Mouse (Mus musculus) adrenal gland, adult 18-20 months (tissue): ENCODE results near the gene Acsl5. TPM values are rescaled to one million over a fixed set of nuclear protein-coding genes. Genes with fewer than 3 reads are reported as not detected.

Experiments
- DNase-seq, 2 experiments: peaks; one replicate each; pipeline ENCODE4 v3.0.0; 2021 to 2022; ENCODE audit warnings: low spot score in 2 of 2
- total RNA-seq, 2 experiments: library from RNA; stranded (reverse); gene quantifications; 1 replicate in 1 of 2; 2 replicates in 1 of 2; pipeline ENCODE4 v1.2.3; 2021

Acsl5 gene
- total RNA-seq, 2 experiments from 2014 or later, result 265 to 297 TPM

DNA sequence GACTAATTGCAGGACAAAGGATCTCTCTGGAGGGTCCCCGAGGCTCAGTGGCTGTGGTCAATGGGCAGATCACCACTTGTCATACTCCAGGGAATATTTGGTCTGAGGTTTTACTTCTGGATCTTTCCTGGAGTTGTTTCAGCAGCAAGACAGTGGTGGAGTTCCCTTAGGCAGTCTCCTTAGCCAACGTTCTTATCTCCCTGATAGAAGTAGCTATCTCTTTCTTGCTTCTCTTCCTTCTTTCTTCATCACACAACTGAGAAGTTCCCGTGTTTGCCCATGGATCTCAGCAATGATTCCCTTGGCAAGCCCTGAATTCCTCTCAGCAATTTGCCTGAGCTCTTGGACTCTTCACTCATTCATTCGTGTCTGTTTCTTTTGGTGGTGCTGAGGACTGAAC is 24.4 kb downstream of the Acsl5 start:
- no peak for DNase-seq

DNA sequence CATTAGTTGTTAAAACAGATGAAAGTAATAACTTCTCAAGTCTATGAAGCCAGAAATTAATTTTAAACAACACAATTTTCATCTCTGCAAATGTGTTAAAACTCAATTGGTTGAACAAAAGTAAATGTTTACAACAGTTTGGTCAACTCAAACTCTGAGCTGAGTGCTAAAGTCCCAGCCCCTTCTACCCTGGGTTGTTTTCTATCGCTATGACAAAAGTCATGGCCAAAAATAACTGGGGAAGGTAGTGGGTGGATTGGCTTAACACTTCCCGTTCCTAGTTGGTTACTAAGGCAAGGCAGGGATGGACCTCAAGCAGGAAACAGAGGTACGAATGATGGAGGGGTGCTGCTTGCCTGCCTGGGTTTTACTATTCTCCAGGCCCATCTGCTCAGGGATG is 25.0 kb downstream of the Acsl5 start:
- no peak for DNase-seq

DNA sequence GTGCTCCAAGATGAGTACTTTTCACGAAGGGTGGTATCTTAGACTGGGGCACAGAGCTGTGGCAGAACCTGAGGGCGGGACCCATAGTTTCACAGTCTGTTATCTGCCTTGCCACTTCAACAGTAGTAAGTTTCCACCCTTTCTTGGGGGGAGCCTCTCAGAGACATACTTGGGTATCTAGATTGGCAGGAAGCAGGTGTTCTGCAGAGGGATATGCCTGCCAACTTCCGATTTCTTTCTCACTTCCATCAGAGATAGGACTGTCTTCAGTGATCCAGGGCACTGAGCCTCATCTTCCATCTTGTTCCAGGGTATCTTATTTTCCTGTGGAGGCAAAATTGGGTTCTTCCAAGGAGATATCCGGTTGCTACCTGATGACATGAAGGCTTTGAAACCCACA is 32.4 kb downstream of the Acsl5 start:
- no peak for DNase-seq

DNA sequence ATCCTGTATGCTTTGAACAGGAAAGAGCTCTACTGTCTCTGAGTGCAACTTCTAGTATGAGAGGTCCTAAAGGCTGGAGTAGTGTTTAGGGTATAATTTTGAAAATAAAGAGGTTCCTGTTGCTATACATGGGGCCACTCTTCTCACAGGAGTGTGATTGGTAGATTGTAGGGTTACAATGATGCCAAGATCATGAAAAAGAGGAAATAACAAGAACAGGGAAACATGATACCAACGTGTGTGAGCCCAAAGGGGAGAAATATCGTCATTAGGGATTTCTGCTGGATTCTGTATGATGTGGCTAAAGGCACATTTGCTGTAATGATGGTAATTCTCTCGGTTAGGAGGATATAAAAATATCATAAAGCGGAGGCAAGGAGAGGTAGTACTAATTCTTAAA is 34.3 kb downstream of the Acsl5 start:
- DNase-seq, result no peak

DNA sequence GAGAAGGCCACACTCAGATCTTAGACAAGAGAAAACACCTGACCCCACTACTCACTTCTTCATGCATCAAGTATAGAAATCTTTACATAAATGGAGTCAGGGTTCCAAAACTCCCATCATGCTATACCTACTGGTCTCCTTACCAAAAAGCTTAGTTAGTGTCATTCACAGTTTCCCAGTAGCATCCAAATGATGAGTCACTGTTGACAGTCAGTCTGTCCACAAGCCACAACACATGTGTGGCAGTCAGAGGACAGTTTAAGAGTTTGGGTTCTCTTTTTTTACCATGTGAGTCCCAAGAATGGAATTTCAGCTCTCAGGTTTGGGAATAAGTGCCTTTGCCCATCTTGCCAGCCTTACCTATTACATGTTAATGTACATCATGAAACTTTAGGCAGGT is 37.2 kb downstream of the Acsl5 start:
- DNase-seq, result no peak

DNA sequence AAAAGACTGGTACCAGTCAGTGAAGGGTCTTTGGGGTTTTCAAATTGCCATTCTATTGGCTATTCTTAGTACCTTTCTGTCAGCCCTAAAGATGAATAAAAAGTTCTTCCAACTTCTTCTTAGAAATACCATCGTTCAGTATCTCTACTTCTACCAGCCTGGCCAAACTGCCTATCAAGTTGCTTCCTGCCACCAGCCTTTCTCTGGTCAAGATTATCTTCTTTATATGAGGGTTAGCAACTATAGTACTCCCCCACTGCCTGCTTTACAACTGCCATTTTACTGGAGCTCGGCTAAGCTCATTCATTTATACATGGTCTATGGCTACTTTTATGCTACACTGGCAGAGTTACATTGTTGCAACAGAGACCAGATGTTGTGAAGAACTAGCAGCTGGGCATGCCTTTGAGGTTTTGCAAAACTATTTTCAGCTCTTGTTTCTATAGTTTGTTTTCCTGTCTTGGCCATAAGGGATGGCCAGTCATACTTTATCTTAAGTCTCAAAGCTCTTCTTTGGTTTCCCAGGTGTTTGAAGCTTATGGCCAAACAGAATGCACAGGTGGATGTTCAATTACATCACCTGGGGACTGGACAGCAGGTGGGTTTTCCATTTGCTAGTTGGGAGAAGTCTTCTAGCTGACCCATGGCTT is 39.0 kb downstream of the Acsl5 start:
- no peak for DNase-seq

DNA sequence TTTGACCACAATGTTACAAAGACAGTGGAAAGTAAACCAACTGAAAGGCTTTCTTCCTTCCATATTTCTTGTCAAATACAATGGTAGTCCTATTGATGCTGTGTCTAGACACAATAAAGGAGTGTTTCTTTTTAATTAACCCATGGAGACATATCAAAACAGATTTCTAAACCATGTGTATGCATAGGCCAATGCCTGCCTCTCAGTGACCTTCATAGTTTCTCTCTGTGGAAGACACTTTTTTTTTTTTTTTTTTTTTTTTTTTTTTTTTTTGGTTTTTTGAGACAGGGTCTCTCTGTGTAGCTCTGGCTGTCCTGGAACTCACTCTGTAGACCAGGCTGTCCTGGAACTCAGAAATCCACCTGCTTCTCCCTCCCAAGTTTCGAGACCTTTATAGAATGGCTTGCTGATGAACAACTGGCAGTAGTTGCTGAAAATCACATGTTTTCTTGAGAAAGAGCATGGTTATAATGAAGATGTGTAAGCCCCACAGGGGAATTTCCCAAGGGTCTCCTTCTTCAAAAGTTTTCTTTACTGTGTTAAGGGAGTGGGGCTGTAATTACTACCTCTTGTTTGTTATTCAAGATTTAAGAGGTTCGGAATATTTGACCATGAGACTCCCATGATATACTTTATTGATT is 40.6 kb downstream of the Acsl5 start:
- DNase-seq, result no peak

DNA sequence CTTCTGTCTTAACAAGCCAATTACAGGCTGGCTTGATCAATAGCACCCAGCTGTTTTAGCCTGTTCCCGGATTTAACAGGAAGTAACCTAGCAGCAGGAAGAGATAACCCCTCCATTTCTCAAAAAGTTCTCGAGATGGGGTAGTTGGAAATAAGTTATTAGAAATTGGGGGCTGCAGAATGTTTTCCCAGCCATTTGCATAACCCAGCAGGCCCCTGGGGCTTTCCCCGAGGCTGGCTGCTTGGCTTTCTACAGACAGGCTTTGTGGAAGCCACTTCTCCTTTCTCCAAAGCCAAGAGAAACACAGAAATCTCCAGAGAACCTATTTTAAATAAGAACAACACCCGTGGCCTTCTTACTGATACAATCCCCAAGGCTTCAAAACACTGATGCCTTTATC is 41.4 kb downstream of the Acsl5 start:
- DNase-seq, result no peak

DNA sequence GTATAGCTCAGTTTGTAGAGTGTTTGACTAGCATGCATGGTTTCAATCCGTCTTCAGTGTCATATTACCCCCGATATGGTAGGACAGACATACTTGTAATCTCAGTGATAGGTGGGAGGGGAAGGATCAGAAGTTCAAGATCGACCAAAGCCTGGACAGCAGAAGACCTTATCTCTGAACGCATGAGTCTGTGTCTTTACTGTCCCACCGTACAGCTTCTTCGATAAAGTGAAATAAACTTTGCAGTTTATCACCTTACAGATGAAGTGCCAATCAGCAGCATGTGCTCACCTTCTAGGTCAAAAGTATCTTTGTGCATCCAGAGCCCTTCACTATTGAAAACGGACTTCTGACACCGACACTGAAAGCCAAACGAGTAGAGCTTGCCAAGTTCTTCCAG is 43.3 kb downstream of the Acsl5 start:
- DNase-seq, result no peak

DNA sequence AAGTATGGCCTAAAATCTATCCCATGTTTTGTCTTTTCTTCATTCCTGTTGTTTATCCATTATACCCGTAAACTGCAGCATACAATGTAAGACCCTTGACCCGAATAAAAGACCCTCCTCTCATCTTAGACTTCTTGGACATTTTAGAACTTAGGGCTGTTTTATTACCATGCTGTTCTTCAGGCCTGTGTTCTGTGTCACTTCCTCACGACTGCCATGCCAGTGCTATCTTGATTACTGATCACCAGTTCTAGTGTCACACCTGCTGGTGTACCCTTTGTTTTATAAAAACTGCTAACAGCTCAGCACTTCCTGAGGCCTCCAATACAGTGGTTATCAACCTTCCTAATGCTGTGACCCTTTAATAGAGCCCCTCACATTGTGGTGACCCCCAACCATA is 43.8 kb downstream of the Acsl5 start:
- DNase-seq, result no peak

DNA sequence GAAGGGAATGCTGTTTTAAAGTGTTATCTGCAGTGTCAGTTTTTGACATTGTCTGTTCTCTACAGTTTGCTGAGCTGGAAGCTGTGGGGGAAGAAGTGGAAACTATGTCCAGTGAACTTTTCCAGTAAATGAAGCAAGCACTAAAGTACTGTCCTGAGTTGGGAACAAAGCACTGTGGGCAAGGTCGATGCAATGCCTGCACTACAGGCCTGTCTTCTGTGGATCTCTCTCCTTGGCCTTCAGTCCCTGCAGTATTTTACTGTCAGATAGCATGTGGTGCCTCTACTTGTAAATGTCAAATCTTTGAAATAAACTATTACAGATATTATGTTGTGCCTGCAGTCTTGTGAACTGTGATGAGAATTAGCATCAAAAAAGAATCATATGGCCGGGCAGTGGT is 44.6 kb downstream of the Acsl5 start:
- no peak for DNase-seq

DNA sequence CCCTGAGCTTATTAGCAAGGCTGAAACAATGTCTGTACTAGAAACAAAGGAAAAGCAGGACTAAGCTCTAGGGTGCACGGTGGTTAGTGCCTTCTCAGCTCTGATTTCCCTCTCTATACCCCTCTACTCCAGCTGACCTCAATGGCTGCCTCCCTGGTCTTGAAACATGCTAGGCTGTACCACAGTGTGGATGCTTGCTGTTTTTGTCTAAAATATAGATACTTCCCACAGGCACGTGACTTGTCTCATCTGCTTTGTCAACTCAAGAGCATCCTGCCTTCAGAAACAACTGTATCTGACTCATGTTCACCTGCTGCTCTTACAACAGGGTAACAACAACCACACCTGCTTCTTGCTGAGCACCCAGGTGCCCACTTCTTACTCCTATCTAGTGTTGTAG is 45.8 kb downstream of the Acsl5 start:
- DNase-seq, result no peak

DNA sequence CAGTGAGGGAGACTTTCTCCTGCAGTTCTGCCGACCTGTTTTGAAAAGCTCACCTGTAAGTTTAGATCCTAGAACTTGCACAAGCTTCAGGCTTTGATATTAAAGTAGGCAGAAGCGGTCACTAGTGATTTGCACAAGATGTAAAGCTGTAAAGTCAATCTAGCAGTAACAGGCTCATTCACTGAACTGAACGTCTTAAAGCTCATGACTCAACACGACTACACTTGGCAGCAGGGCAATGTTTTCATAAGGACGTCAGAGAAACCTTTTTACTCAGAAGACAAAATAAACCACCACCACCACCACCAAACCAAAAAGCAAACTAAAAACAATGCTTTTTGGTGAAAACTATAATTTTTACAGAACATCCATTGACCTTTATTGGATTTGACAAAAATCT is 46.2 kb downstream of the Acsl5 start:
- DNase-seq, result no peak

DNA sequence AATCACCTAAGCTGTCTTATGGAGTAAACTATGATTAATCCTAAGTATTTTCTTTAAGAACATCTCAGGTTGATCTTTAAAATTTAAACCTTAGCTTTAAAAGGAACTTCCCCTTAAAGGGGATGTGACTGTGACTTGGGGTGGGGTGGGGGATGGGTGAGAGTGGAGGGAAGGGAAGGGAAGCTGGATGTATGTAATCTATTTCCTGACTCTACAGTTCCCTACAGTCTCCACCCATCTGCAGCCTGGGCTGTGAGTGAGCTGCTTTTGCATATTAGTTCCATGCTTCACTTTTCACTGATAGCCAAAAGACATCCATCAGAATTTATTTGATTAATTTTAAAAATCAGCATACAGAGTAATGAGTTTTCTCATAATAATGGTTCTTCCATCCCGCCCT is 47.6 kb downstream of the Acsl5 start:
- no peak for DNase-seq

DNA sequence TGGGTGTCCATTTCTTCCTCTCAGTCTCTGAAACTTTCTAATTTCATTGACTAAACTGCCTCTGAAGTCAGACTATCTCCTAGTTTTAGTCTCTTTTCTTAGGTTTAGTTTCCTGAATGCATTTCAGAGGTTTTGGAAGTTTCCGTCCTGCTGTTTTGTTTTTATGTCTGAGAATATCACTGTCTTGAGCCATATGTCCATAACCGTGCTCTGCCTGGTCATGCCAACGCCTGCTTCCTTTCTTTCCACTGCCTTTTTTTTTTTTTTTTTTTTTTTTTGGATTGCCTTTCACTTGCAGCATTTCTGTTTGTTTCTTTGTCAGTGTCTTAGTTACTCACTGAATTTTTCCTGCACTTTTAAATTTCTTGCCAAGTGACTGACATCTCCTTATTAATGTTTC is 48.8 kb downstream of the Acsl5 start:
- DNase-seq, result no peak

DNA sequence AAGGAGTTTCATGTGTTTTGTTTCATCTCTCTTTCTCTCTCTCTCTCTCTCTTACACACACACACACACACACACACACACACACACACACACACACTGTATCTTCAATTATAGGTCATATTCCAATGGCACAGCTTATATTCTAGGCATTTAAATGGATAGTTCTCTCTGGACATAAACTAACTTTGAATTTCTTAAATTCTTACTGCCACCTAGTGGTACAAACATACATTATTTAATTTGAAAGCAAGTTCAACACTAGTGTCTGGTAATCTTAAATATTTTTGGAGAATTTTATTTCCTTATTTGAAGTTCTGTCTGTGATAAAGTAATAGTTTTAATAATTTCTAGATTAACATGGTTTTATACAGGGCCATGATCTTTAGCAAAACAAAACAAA is 53.3 kb downstream of the Acsl5 start:
- DNase-seq, result no peak

DNA sequence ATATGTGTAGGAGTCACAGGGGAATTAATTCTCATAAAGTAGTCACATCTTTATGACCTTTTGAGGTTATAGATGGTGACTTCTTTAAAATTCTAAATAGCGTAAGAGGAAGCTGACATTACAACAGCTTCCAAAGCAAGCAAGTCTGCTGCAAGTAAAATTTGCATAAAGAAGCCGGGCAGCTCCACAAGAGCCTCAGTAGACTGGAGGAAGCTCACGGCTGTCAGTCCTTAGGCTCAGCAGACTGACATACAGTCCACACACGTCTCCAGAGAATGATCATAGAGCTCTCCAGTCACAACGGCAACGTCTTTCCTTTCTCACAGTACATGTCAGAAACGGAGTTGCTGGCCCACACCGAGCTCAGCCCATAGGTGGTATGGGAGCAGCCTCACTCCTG is 60.1 kb downstream of the Acsl5 start:
- DNase-seq, result no peak

DNA sequence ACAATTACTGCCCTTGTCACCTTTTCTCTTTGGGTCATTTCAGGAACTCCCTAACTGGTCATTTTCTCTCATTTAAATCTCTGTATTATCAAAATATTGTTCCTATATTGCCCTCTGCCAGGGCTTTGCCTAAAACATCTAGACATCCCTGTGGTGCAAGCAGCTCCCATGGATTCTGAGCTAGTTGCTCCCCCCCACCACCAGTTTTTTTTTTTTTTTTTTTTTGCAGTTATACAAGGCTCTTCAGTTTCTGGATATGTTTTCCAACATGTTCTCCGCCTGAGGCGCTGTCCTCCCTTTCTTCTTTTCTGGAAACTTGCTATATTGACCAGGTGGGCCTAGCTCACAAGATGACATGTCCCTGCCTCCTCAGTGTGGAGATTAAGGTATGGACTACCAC is 61.9 kb downstream of the Acsl5 start:
- DNase-seq, result no peak

DNA sequence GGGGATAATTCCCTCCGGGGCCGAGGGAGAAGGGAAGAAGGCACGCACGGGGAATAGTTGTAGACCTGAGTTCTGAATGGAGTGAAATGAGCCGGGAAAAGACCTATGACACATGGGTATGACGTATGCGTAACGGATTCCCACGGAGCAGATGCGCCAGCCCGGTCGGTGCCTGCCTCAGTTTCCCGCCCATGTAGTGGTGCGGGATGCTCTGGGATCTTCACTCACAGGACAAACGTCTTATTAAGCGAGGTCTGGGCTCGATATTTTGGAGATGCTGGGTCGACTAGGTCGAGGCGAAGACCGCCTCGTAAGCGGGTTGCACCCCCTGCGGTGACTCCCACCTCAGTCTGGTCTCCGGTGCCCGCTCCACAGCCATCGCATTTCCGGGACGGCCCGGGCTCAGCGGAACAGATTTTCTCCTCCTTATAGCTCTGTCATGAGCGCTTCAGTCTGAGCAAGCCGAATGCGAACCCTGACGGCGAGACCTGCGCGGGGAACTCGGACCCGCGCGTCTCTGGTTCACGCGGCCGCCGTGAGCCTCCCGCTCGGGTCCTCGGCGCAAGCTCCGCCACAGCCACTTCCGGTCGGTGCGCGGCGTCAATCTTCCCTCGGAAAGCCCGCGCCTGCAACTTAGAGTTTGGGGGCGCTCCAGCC is 63.8 kb downstream of the Acsl5 start, which contains the start of gene Zdhhc6:
Zdhhc6 (minus strand) TSS at position 581 of the 657 bp plus-strand sequence.
- peak; percentile 85 to 87 for DNase-seq

DNA sequence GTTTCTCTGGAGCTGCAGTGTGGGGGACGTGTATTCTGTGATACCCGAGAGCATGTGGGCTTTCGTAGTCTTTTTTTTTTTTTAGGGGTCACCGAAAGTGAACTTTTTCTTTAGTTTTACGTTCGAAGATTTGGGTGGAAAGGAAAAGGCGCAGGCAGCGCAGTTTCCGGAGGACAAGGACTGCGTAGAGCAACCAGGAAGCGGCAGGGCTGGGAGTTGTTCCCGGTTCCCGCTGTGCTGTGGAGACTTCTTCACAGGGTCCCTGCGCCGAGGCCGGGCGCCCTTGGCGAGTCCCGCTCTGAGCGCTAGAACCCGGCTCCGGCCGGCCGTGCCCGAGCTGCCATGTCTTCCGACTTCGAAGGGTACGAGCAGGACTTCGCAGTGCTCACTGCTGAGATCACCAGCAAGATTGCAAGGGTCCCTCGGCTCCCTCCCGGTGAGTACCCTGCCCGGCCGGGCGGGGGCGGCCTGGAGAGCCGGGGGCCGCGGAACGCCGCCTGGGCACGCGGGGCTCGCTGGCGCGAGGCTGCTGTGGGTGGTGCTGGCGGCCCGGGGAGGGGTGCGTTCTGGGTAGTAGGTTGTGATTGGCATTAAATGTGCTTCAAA is 64.5 kb downstream of the Acsl5 start, which contains the start of gene Vti1a:
Vti1a (plus strand) TSS at position 187 of the 606 bp plus-strand sequence.
- DNase-seq, result peak; percentile 87 to 88

DNA sequence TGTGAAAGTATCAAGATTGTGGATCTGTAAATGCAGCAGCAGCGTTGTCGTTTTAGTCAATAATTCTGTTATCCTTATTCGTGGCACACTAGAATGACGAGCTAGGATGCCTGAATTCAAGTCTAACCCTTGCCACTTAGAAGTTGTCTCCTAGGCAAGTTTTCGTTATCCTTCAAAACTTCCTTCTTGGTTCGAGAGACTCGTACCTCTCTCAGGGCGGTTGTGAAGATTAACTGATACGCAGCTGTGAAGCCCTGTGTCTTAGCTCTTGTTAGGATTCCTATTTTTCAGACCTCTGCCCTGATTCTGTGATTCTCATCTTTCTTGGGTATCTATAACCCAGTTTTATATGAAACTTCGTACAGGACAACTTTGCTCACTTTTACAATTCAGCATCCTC is 65.2 kb downstream of the Acsl5 start:
- DNase-seq, result no peak

DNA sequence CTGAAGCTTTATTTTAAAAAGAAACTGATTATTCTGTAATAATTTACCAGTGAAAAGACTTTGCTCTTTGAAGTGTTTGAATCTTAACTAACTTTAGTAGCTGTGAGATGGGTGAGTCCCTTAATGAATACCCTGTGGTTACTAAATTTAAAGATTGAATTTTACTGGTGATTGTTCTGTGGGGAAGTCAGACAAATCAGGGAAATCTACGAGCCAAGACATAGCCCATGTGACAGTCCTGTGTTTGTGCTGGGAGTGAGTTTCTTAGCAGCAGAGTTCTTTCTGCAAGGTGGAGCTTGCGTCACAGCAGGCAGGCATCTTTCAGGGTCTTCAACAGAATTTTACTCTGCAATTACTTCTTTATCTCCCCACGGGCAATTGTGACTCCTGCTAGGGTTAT is 67.3 kb downstream of the Acsl5 start:
- DNase-seq, result no peak
